In the genomic region with DNA sequence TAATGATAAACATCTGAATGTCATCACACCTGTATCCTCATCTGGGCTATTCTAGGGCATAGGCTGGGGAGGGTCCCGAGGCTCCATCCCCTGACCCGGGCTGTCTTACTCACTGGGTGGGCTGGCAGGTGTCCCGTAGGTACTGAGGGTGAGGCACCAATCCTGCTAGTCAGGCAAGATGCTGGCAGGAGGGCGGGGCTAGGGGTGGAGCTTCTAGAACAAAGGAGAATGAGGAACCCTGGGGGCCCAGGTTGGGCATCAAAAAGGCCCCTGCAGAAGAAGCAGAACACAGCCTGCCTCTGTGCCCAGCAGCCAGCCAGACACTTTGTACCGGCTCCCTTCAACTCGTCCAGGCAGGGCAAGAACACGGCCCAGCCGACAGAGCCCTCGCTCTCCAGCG, we compare ENCODE assay signal across 21 mouse cellular contexts. TPM values are rescaled to one million over a fixed set of nuclear protein-coding genes. Genes with fewer than 3 reads are reported as not detected.
A peak's percentile ranks its signal among the peaks of the same experiment; 100 is the strongest.
DNase-seq lines count a peak whose midpoint lies in the region; ATAC-seq and TF ChIP-seq lines count a peak whose summit lies in the region.
"Had no signal": no experiment of that assay in that cellular context is flagged by ENCODE, and none has a peak within 500 bp of the region (broad histone marks: within the 10 kb centered on the region; RNA-seq: fewer than 3 reads in every experiment).

A gene (plus strand): TSS at position 219 of the 400 bp plus-strand sequence.

- H3K27ac ChIP-seq in forebrain, embryonic 10.5 days: peak within 1 kb of the TSS; percentile 44; the same call in 1 of the 2 replicates
- no peak within 1 kb of the TSS for H3K27ac ChIP-seq in forebrain, embryonic 12.5 days
- H3K27ac ChIP-seq in thymus, adult 2 months (ENCODE audit: control insufficient read depth, insufficient read depth, low read length): no peak within 1 kb of the TSS
- H3K27ac ChIP-seq: heart, embryonic 10.5 days; kidney, embryonic 15.5 days; layer of hippocampus, adult 2 months; liver, embryonic 13.5 days; midbrain, embryonic 13.5 days had no signal

- no peak within 1 kb of the TSS for H3K9ac ChIP-seq in forebrain, embryonic 12.5 days
- H3K9ac ChIP-seq: forebrain, postnatal 0 days; kidney, embryonic 15.5 days; liver, embryonic 13.5 days; midbrain, embryonic 13.5 days had no signal

- H3K4me3 ChIP-seq in forebrain, embryonic 10.5 days: no peak within 1 kb of the TSS
- no peak within 1 kb of the TSS for H3K4me3 ChIP-seq in forebrain, embryonic 12.5 days (replicated peaks)
- H3K4me3 ChIP-seq in thymus, adult 2 months (ENCODE audit: control insufficient read depth, insufficient read depth, low read length): no peak within 1 kb of the TSS
- H3K4me3 ChIP-seq: erythroblast, embryonic 14.5 days; heart, embryonic 10.5 days; kidney, embryonic 15.5 days; layer of hippocampus, adult 2 months; liver, embryonic 13.5 days; midbrain, embryonic 13.5 days had no signal

- TF ChIP-seq POLR2A in thymus, adult 2 months (IDR thresholded peaks at IDR 0.05; ENCODE audit: control insufficient read depth, extremely low read depth, insufficient read depth, low read length, poor library complexity): no peak

- H3K9me3 ChIP-seq in forebrain, embryonic 10.5 days: no peaks in the 10 kb centered on the region
- H3K9me3 ChIP-seq in forebrain, embryonic 12.5 days: no peaks in the 10 kb centered on the region
- H3K9me3 ChIP-seq: heart, embryonic 10.5 days; kidney, embryonic 15.5 days; liver, embryonic 13.5 days; midbrain, embryonic 13.5 days had no signal

- no peaks in the 10 kb centered on the region for H3K36me3 ChIP-seq in forebrain, embryonic 10.5 days (replicated peaks)
- H3K36me3 ChIP-seq in forebrain, embryonic 12.5 days (replicated peaks): no peaks in the 10 kb centered on the region
- no peaks in the 10 kb centered on the region for H3K36me3 ChIP-seq in thymus, adult 2 months (ENCODE audit: control insufficient read depth, insufficient read depth, low read length)
- H3K36me3 ChIP-seq: heart, embryonic 10.5 days; kidney, embryonic 15.5 days; liver, embryonic 13.5 days; midbrain, embryonic 13.5 days had no signal

- no peak for DNase-seq in forebrain, embryonic 10.5 days (ENCODE audit: extremely low spot score, low spot score)
- DNase-seq in thymus, adult 2 months: no peak
- DNase-seq in thymus, adult 18-20 months: no peak
- peak; percentile 21 to 30 for DNase-seq in thymus, postnatal 36 days
- DNase-seq in ovary, adult 18-20 months (ENCODE audit: low spot score): no peak
- DNase-seq in left cerebral cortex, adult 11 months (ENCODE audit: low spot score): no peak
- DNase-seq: cerebellum, adult 8-10 months; forebrain, postnatal 0 days; heart, postnatal 14 days; liver, embryonic 13.5 days; lung, postnatal 36 days; spleen, adult 18-20 months had no signal

- H3K27me3 ChIP-seq in forebrain, embryonic 10.5 days (ENCODE audit: poor library complexity, severe bottlenecking): no peaks in the 10 kb centered on the region; the same call in 1 of the 2 replicates
- H3K27me3 ChIP-seq in forebrain, embryonic 12.5 days: no peaks in the 10 kb centered on the region
- no peaks in the 10 kb centered on the region for H3K27me3 ChIP-seq in thymus, adult 2 months (ENCODE audit: control insufficient read depth, insufficient read depth, low read length)
- H3K27me3 ChIP-seq: kidney, embryonic 15.5 days; midbrain, embryonic 13.5 days; Patski had no signal

- ATAC-seq in forebrain, embryonic 12.5 days (ENCODE audit: low FRiP score): no peak
- ATAC-seq in megakaryocyte, adult 5-6 weeks (ENCODE audit: poor library complexity, severe bottlenecking): peak; percentile 90
- ATAC-seq: forebrain, postnatal 0 days; midbrain, embryonic 13.5 days; Patski had no signal

- no peak within 1 kb of the TSS for H3K4me2 ChIP-seq in forebrain, embryonic 12.5 days
- H3K4me2 ChIP-seq: kidney, embryonic 15.5 days; liver, embryonic 13.5 days; midbrain, embryonic 13.5 days had no signal

- 53% methylated on average over 10 of the region's 10 CpGs for WGBS in forebrain, embryonic 10.5 days
- 46% methylated on average over 10 of the region's 10 CpGs for WGBS in forebrain, embryonic 12.5 days
- 71% methylated on average over 10 of the region's 10 CpGs for WGBS in thymus, adult 2 months

- H3K4me1 ChIP-seq in forebrain, embryonic 10.5 days: peaks cover 17% of the 10 kb centered on the region
- H3K4me1 ChIP-seq in forebrain, embryonic 12.5 days: peaks cover 9% of the 10 kb centered on the region; the same call in 1 of the 2 replicates
- peaks cover 14% of the 10 kb centered on the region for H3K4me1 ChIP-seq in thymus, adult 2 months (replicated peaks; ENCODE audit: control insufficient read depth, insufficient read depth, low read length)
- H3K4me1 ChIP-seq: kidney, embryonic 15.5 days; midbrain, embryonic 13.5 days had no signal

- TF ChIP-seq CTCF in thymus, adult 2 months (IDR thresholded peaks at IDR 0.05; ENCODE audit: borderline replicate concordance, control insufficient read depth, extremely low read depth, insufficient read depth, low read length, poor library complexity): no peak

RNA-seq across cellular contexts. Expression of the gene that starts here (rescaled TPM):
- 0.16 and 0.32 TPM in 2 replicates for polyA plus RNA-seq in forebrain, embryonic 10.5 days (2016; fragmentation: Nextera tagmentation; extraction: Ambion mirVana)
- polyA plus RNA-seq in forebrain, embryonic 12.5 days (2016; fragmentation: Nextera tagmentation; extraction: Ambion mirVana): 0.52 and 0.87 TPM in 2 replicates
- polyA plus RNA-seq in thymus, adult 2 months (2012; rRNA removed): 7.6 and 10.1 TPM in 2 replicates
- total RNA-seq in megakaryocyte, adult 5-6 weeks (2015): 13.5 and 16.8 TPM in 2 replicates
- 12.1 and 19.1 TPM in 2 replicates for total RNA-seq in megakaryocyte, adult 5-6 weeks (2017)
- total RNA-seq: gastrocnemius, adult 8-10 months had no signal
- polyA plus RNA-seq: erythroblast, embryonic 14.5 days; Patski had no signal

Comparison
In these comparisons a context has a peak if more than half of its experiments do, and no peak if none do; other contexts are left out.
1. DNase-seq: peak in thymus, postnatal 36 days (2 of 2); none in forebrain, embryonic 10.5 days (single experiment), thymus, adult 2 months (single experiment), thymus, adult 18-20 months (0 of 2), ovary, adult 18-20 months (single experiment) and left cerebral cortex, adult 11 months (single experiment).